Mouse (Mus musculus) testis, adult 2 months (tissue): ENCODE data around the gene Tob2. TPM values are rescaled to one million over a fixed set of nuclear protein-coding genes. Genes with fewer than 3 reads are reported as not detected.

Experiments used
- H3K27ac ChIP-seq: fragments of 200-500 bp; 2 replicates; pipeline ENCODE4 v1.5.1; 2012; ENCODE audit warnings: low read depth, low read length; ENCODE audit not compliant: control insufficient read depth, insufficient read depth
- H3K27me3 ChIP-seq: fragments of 200-500 bp; 2 replicates; pipeline ENCODE4 v1.6.1; 2012; ENCODE audit warnings: mild to moderate bottlenecking, low read length, moderate library complexity; ENCODE audit not compliant: control insufficient read depth, insufficient read depth
- H3K36me3 ChIP-seq: fragments of 200-500 bp; 2 replicates; pipeline ENCODE4 v1.6.1; 2012; ENCODE audit warnings: mild to moderate bottlenecking, low read length; ENCODE audit not compliant: control insufficient read depth, insufficient read depth
- H3K4me1 ChIP-seq: fragments of 200-500 bp; 2 replicates; pipeline ENCODE4 v1.6.1; 2012; ENCODE audit warnings: low read length; ENCODE audit not compliant: control insufficient read depth, insufficient read depth
- H3K4me3 ChIP-seq: fragments of 200-500 bp; 2 replicates; pipeline ENCODE4 v1.5.1; 2012; ENCODE audit warnings: low read depth, mild to moderate bottlenecking, low read length, moderate library complexity, mixed read lengths; ENCODE audit not compliant: control insufficient read depth
- CTCF ChIP-seq: fragments of 200-500 bp; IDR thresholded peaks from 2 replicates; pipeline ENCODE4 v1.5.1; 2012; ENCODE audit warnings: low read depth, mild to moderate bottlenecking, inconsistent platforms, low read length, moderate library complexity; ENCODE audit not compliant: control insufficient read depth, insufficient read depth, insufficient replicate concordance
- POLR2A ChIP-seq: fragments of 200-500 bp; IDR thresholded peaks from 2 replicates; pipeline ENCODE4 v1.6.1; 2012; ENCODE audit warnings: low read depth, mild to moderate bottlenecking, inconsistent platforms, low read length, moderate library complexity; ENCODE audit not compliant: control insufficient read depth
- polyA plus RNA-seq: library from polyadenylated mRNA; depleted of rRNA; stranded (reverse); fragments of >200 nt; gene quantifications from 2 replicates; pipeline ENCODE4 v1.2.3, GENCODE M21; 2012

The Tob2 gene
- polyA plus RNA-seq, 1 experiment: 7.3 TPM

DNA sequence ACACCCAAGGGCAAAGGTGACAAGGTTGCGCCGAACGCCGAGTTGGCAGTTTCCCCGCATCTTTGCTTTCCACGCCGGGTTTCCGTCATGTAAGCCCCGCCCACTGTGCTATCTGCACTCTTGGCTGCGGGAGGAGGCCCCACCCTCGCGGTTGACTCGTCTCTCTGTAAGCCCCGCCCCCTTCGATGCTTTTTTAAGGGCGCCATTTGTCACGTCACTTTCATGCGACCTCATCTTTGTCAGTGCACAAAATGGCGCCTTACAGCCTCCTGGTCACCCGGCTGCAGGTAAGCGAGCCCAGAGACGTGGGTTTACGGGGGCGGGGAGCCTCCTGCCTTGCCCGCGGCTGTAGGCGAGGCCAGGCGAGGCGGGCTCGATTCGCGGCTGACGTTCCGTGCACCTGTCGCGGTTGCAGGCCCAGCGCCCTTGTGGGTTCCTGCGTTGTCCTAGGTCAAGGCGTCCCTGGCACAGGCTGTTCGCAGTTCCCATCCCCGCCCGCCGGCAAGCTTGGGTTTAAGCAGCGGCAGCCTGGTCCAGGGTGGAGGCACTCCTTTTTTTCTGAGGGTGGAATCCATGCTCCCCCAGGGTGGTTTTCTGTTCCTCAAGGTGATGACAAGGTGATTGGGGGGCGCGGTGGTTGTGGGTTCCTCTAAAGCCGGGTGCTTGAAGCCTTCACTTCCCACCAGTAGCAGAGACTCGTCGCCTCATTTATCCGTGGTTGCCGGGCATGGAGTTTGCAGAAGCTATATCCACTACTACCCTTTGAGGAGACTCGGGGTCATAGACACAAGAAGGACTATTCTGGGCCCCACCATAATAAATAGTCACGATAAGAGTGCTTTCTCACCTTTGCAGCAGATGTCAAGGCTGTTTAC is 13.9 kb upstream of the Tob2 start, which contains the start of gene Aco2:
Gene Aco2, plus strand, starts transcription at position 48 of the 875 bp plus-strand sequence.
- H3K27ac ChIP-seq: peak within 1 kb of the TSS; percentile 97
- peaks cover 5% of the 10 kb centered on the region; the same call in 1 of the 2 replicates for H3K4me1 ChIP-seq
- TF ChIP-seq CTCF (no peak), POLR2A (peak; percentile 77)
- peaks cover 2% of the 10 kb centered on the region for H3K36me3 ChIP-seq
- peak within 1 kb of the TSS; percentile 99 for H3K4me3 ChIP-seq
- no peaks in the 10 kb centered on the region for H3K27me3 ChIP-seq

- H3K4me3 ChIP-seq: peak within 1 kb of the TSS; percentile 99
- H3K27me3 ChIP-seq: no peaks in the 10 kb centered on the region
- H3K4me1 ChIP-seq: peaks cover 5% of the 10 kb centered on the region; the same call in 1 of the 2 replicates
- H3K36me3 ChIP-seq: peaks cover 2% of the 10 kb centered on the region
- TF ChIP-seq CTCF: no peak
- peak; percentile 13; the same call in 1 of the 2 replicates for TF ChIP-seq POLR2A
- peak within 1 kb of the TSS; percentile 97 for H3K27ac ChIP-seq
Measured at GRCm38 (mm10) chr15:81871604-81872261, 13.1 kb upstream of the Tob2 start, which contains the start of gene Phf5a. Phf5a (minus strand) TSS chr15:81871911.

GRCm38 (mm10) chr15:81869985-81870384 is 11.4 kb upstream of the Tob2 start:
- H3K4me3 ChIP-seq: no peak overlapping the region
- H3K27me3 ChIP-seq: no peaks in the 10 kb centered on the region
- peaks cover 4% of the 10 kb centered on the region for H3K36me3 ChIP-seq
- H3K4me1 ChIP-seq: peaks cover 5% of the 10 kb centered on the region; the same call in 1 of the 2 replicates
- TF ChIP-seq CTCF (no peak), POLR2A (no peak)
- no peak overlapping the region for H3K27ac ChIP-seq

- H3K27ac ChIP-seq: no peak overlapping the region
- no peaks in the 10 kb centered on the region for H3K27me3 ChIP-seq
- H3K4me3 ChIP-seq: no peak overlapping the region
- TF ChIP-seq POLR2A: no peak
- TF ChIP-seq CTCF: no peak
- H3K36me3 ChIP-seq: peaks cover 3% of the 10 kb centered on the region
- H3K4me1 ChIP-seq: peaks cover 4% of the 10 kb centered on the region
Measured at GRCm38 (mm10) chr15:81864238-81864637, 5.6 kb upstream of the Tob2 start.

- Histone ChIP-seq H3K4me3 (no peak overlapping the region), H3K36me3 (no peaks in the 10 kb centered on the region), H3K27ac (peak overlapping the region; percentile 74), H3K4me1 (peaks cover 27% of the 10 kb centered on the region), H3K27me3 (no peaks in the 10 kb centered on the region)
- TF ChIP-seq CTCF (no peak), POLR2A (no peak)
Measured at GRCm38 (mm10) chr15:81860471-81861135, 2.0 kb upstream of the Tob2 start.

- Histone ChIP-seq H3K4me3 (peak overlapping the region; percentile 93), H3K4me1 (peaks cover 29% of the 10 kb centered on the region), H3K27ac (peak overlapping the region; percentile 99), H3K27me3 (no peaks in the 10 kb centered on the region), H3K36me3 (no peaks in the 10 kb centered on the region)
- TF ChIP-seq CTCF (no peak), POLR2A (no peak)
Measured at GRCm38 (mm10) chr15:81859330-81860255, 997 bp upstream of the Tob2 start.
